Mouse (Mus musculus): ENCODE data around the gene Rnf126. TPM values are rescaled to one million over a fixed set of nuclear protein-coding genes. Genes with fewer than 3 reads are reported as not detected.

Rnf126 gene
- total RNA-seq, 2 experiments from 2014 or later: 82.7 to 92.9 TPM

- peak; percentile 89 to 92 for DNase-seq (ENCODE audit: extremely low spot score in 1 of 2, low spot score in 1 of 2)
These were observed 26.4 kb upstream of the Rnf126 start, which contains the start of gene Palm for GRCm38 (mm10) chr10:79793051-79793737. Gene Palm (plus strand): TSS chr10:79793572.

GRCm38 (mm10) chr10:79792339-79793040, 25.7 kb upstream of the Rnf126 start:
- no peak for DNase-seq (ENCODE audit: extremely low spot score in 1 of 2, low spot score in 1 of 2)

- no peak for DNase-seq (ENCODE audit: extremely low spot score in 1 of 2, low spot score in 1 of 2)
These were observed 24.1 kb upstream of the Rnf126 start, which contains the start of gene Prss57 for GRCm38 (mm10) chr10:79790861-79791260. Gene Prss57 (minus strand): TSS chr10:79790961.

GRCm38 (mm10) chr10:79789581-79789980, 22.8 kb upstream of the Rnf126 start:
- DNase-seq (ENCODE audit: extremely low spot score in 1 of 2, low spot score in 1 of 2): no peak

DNA sequence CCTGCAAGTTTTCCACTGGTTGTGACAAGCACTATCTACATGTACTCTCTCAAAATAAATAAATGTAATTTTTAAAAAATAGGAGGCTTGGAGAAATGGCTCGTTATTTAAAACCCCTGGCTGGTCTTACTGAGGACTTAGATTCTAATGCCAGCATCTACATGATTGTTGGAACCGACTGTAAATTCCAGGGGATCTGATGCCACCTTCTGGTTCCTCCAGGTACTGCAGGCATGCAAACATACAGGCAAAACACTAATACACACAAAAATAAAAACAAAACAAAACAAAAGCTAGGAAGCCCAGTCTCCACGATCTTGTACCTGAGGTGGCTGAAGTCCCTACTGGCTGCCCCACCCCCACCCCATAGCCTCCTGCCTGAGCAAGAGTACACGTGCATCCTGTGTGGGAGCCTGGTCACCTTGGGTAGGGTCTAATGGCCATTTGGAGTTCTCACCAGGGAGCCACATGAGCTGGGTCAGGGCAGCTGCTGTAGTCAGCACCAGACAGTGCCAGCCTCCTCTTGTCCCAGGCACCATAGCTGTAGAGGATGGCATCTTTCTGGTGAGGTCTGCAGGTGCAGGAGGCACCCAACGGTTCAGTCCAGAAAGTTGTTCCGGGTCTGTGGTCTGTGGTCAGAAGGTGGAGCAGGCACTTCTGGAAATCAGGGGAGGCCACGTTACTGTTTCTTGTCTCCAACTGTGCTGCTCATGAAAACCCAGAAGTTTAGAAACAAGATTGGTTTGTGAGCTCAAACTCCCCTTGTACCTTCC, 21.8 kb upstream of the Rnf126 start:
- peak; percentile 58 to 92 for DNase-seq (ENCODE audit: extremely low spot score in 1 of 2, low spot score in 1 of 2)

- DNase-seq (ENCODE audit: extremely low spot score in 1 of 2, low spot score in 1 of 2): peak in 1 of 2 experiments; percentile 61
These were observed 17.4 kb upstream of the Rnf126 start for GRCm38 (mm10) chr10:79783920-79784800.

DNA sequence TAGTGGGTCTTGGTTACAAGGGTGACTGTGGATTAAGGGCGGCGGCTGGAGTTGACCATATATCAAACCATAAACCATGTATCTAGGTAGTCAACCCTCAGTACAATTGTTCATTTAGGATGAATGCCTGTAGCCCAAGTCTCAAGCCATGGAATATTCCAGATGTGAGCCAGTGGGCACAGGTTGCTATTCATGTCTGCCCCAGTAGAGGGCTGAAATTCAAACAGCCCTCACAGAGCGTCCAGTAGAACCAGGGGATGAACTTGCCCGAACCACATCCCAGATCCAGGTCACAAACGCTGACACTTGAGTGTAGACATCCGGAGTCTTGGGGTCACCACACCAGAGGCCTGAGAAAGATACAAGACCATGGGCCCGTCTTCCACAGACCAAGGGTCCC, 16.3 kb upstream of the Rnf126 start:
- no peak for DNase-seq (ENCODE audit: extremely low spot score in 1 of 2, low spot score in 1 of 2)

DNA sequence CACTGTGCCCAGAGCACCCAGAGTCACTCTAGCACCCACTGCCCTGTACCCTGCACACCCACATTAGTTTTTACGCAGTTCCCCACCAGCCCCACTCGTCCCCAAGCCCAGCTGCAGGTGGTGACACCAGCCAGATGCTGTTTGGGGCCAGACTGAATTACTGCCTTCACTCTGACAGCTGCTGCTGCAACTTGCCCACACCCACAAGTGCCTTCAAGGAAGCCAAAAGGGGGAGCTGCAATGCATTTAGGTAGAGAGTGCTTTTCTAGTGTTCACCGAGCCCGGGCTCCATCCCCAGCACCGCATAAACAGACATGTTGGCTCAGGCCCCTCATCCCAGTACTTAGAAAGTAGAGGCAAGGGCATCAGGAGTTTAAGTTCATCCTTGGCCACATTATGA, 15.2 kb upstream of the Rnf126 start:
- no peak for DNase-seq (ENCODE audit: extremely low spot score in 1 of 2, low spot score in 1 of 2)

- no peak for DNase-seq (ENCODE audit: extremely low spot score in 1 of 2, low spot score in 1 of 2)
These were observed 14.4 kb upstream of the Rnf126 start for GRCm38 (mm10) chr10:79781139-79781538.

- DNase-seq (ENCODE audit: extremely low spot score in 1 of 2, low spot score in 1 of 2): no peak
These were observed 13.9 kb upstream of the Rnf126 start for GRCm38 (mm10) chr10:79780664-79781015.

GRCm38 (mm10) chr10:79779784-79780663, 13.3 kb upstream of the Rnf126 start:
- peak; percentile 96 for DNase-seq (ENCODE audit: extremely low spot score in 1 of 2, low spot score in 1 of 2)

GRCm38 (mm10) chr10:79779193-79779592, 12.4 kb upstream of the Rnf126 start:
- no peak for DNase-seq (ENCODE audit: extremely low spot score in 1 of 2, low spot score in 1 of 2)

DNA sequence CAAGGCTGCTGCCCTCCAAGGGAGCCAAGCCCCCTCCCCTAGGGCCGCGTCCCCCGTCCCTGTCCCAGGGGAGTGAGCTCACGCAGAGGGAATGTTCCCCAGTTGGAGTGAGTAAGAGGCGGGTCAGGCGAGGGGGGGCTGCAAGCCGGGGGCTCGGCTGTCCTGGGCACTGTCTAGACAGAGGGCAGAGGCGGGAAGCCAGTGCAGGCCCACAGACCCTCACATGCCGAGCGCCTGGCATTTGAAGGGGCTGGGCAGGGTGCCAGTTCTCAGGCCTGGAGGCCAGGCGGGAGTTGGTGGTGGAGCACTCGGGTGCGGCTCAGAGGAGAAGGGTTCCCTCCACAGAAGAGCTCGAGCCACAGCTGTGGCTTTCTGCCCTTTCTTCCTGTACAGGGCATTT, 11.3 kb upstream of the Rnf126 start:
- no peak for DNase-seq (ENCODE audit: extremely low spot score in 1 of 2, low spot score in 1 of 2)

- DNase-seq (ENCODE audit: extremely low spot score in 1 of 2, low spot score in 1 of 2): no peak
These were observed 10.4 kb upstream of the Rnf126 start, which contains the start of gene Fstl3 for GRCm38 (mm10) chr10:79777103-79777531. Gene Fstl3 (plus strand): TSS chr10:79777272.

DNA sequence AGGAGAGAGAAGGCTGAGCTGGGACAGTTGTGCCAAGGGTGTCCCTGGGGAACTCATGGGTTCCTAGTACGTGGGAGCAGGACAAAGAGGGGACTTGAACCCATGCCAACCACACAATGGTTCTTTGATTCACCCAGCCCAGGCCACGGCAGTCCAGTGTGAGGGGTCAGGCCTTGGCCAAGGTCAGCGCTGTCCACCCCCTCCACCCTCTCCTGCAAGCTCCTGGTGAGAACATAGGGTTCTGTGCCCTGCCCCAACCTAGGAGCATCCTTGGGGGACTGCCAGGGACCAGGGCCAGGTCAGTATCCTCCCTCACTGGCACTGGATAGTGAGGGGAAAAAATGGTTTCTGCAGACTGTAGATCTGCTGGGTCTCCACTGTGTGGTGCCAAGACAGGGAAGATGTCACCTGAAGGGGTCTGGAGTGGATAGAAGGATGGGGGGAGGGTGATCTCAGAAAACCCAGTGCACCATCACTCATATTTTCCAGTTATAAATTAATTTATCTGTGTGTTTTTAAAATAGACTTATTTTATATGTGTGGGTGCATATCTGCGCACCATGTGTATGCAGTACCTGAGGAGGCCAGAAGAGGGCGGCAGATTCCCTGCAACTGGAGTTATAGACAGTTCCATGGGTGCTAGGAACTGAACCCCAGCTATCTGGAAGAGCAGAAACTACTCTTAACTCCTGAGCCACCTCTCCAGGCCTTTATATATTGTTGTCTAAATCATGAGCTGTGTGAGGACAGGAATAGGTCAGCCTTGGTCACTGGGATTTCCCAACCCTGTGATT, 7.9 kb upstream of the Rnf126 start:
- DNase-seq (ENCODE audit: extremely low spot score in 1 of 2, low spot score in 1 of 2): no peak

- no peak for DNase-seq (ENCODE audit: extremely low spot score in 1 of 2, low spot score in 1 of 2)
These were observed 6.5 kb upstream of the Rnf126 start for GRCm38 (mm10) chr10:79773208-79773607.

- no peak for DNase-seq (ENCODE audit: extremely low spot score in 1 of 2, low spot score in 1 of 2)
These were observed 5.6 kb upstream of the Rnf126 start for GRCm38 (mm10) chr10:79772320-79772719.

DNA sequence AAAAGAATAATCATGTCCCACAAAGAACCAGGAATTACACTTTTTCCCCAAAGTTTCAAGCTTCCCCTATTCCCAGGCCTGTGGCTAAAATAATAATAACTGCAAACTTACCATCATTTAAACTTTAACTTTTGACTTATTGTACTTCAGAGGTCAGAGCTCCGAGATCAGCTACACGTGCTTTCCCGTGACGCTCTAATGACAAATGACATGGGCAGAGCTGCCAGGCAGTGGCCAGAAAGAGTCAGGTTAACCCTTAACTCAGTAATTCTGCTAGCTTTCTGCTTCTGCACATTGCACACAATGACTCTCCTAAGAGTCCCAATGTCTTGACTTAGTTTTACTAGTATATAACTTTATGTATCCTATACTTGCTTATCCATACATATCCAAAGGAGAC, 2.6 kb upstream of the Rnf126 start:
- DNase-seq (ENCODE audit: extremely low spot score in 1 of 2, low spot score in 1 of 2): no peak

All from layer of hippocampus, postnatal 25 days (tissue).